Mouse (Mus musculus) stomach, postnatal 0 days (tissue): Measurements from ENCODE around the gene Mei1. TPM values are rescaled to one million over a fixed set of nuclear protein-coding genes. Genes with fewer than 3 reads are reported as not detected.

ENCODE experiments used
- ATAC-seq: fragments of 200-750 bp; cut with Nextera tagmentation; 2 replicates; pipeline ENCODE4 v1.8.0; 2017; ENCODE audit not compliant: low FRiP score, low TSS enrichment
- DNase-seq: peaks from one replicate; pipeline ENCODE4 v3.0.0-alpha.2; 2016; ENCODE audit warnings: low spot score
- H3K27ac ChIP-seq: fragments of 300-500 bp; sonication (generic); replicated peaks from 2 replicates; pipeline ENCODE4 v1.5.1; 2014; ENCODE audit warnings: mild to moderate bottlenecking, control low read depth
- H3K27me3 ChIP-seq: fragments of 300-500 bp; sonication (generic); 2 replicates; pipeline ENCODE4 v1.6.1; 2014; ENCODE audit warnings: low read length; ENCODE audit not compliant: control insufficient read depth, insufficient read depth
- H3K36me3 ChIP-seq: fragments of 300-500 bp; sonication (generic); 2 replicates; pipeline ENCODE4 v1.6.1; 2014; ENCODE audit warnings: low read length, mixed read lengths; ENCODE audit not compliant: control insufficient read depth, insufficient read depth
- H3K4me1 ChIP-seq: fragments of 300-500 bp; sonication (generic); replicated peaks from 2 replicates; pipeline ENCODE4 v1.6.1; 2014; ENCODE audit warnings: antibody characterized with exemption; ENCODE audit not compliant: control insufficient read depth, insufficient read depth
- H3K4me2 ChIP-seq: fragments of 300-500 bp; sonication (generic); replicated peaks from 2 replicates; pipeline ENCODE4 v1.6.1; 2014; ENCODE audit warnings: low read depth, mild to moderate bottlenecking, control low read depth, moderate library complexity
- H3K4me3 ChIP-seq: fragments of 300-500 bp; sonication (generic); 2 replicates; pipeline ENCODE4 v1.5.1; 2014; ENCODE audit warnings: low read depth, low read length, control low read depth
- H3K9ac ChIP-seq: fragments of 300-500 bp; sonication (generic); 2 replicates; pipeline ENCODE4 v1.6.1; 2014; ENCODE audit warnings: mild to moderate bottlenecking, low read length, control low read depth, mixed read lengths
- H3K9me3 ChIP-seq: fragments of 300-500 bp; sonication (generic); 2 replicates; pipeline ENCODE4 v1.6.1; 2016; ENCODE audit warnings: low read length; ENCODE audit not compliant: control insufficient read depth
- CTCF ChIP-seq: IDR thresholded peaks from 2 replicates; pipeline ENCODE4 v1.5.1; 2016; ENCODE audit warnings: antibody characterized with exemption, low read depth, mild to moderate bottlenecking, moderate library complexity
- EP300 ChIP-seq: optimal IDR thresholded peaks from 2 replicates; pipeline ENCODE3; 2016; ENCODE audit warnings: antibody characterized with exemption
- WGBS: fragments of 180-500 bp; shearing (Covaris S2); extraction: QIAGEN DNeasy Blood & Tissue Kit; methylation state at CpG from one replicate; pipeline ENCODE4 v1.1.7; 2014; 5-methylcytosine and 5-hydroxymethylcytosine counted together
- polyA plus RNA-seq: library from polyadenylated mRNA; unstranded; fragments of >200 nt; fragmentation: Nextera tagmentation; extraction: Ambion mirVana; gene quantifications from 2 replicates; pipeline ENCODE4 v1.2.1, GENCODE M21; 2015

Gene Mei1
- polyA plus RNA-seq, 1 experiment from 2014 or later: 0.02 TPM

DNA sequence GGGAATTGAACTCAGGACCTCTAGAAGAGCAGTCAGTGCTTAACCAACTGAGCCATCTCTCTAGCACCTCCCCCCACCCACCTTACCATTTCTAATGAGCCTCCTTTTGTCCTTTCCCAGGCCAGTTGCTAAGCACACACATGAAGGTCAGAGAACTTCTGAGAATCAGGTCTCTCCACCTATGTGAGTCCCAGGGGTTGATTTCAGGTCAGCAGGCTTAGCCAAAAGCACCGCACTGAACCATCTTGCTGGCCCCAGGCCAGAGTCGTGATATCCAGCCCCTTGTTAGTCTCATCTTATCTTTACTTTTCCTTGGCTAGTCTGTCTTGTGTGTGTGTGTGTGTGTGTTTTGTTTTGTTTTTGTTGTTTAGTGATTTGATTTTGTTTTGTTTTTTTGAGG lies 75.6 kb downstream of the Mei1 start:
- WGBS: 38% methylated on average over 2 of the region's 2 CpGs
- H3K36me3 ChIP-seq: no peaks in the 10 kb centered on the region
- TF ChIP-seq EP300: no peak
- no peak for TF ChIP-seq CTCF
- no peak for DNase-seq
- no peak overlapping the region for H3K4me2 ChIP-seq
- H3K4me3 ChIP-seq: no peak overlapping the region
- H3K9ac ChIP-seq: no peak overlapping the region
- no peaks in the 10 kb centered on the region for H3K9me3 ChIP-seq
- no peak for ATAC-seq
- no peaks in the 10 kb centered on the region for H3K27me3 ChIP-seq
- H3K27ac ChIP-seq: peak overlapping the region; percentile 98
- H3K4me1 ChIP-seq: 0 out of 2 replicates have a peak, but pooled peaks cover 5% of the 10 kb centered on the region

DNA sequence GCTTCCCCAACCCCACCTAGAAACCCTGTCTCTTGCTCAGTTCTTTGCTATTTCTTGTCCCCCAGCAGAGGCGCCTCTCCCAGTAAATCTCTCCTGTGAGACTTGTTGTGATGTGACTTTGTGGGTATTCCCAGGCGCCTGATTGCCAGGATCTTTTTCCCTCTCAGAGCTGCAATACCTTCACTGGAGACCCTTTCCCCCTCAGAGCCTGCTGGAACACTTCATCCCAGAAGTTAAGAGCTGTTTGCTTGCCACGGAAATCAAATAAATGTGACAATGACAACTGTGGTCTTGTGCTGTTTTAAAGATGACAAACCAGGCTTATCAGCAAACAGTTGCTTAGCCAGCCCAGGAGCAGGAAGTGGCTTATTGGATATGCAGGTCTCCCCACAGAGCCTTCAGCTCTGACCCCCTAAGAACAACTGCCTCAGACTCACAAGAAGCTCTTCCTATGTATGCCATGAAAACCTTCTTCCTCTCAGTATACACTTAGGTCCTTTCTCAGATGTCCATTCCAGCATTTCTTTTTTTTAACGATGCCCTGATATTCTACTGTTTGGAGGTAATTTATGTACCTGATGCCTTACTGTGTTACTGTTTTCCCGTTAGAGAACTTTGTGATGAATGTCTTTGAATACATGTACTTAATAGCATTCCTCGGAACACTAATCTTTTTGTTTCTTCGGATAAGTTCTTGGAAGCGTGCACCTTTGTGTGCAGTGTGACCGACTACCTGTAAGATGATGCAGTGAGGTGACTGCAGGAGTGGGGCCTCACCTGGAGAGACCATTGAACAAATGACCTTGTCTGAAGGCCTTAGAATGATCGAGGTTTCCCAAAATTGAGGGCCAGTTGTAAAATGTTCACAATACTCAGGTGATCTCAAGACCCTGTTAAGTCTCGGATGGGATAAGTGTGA lies 76.3 kb downstream of the Mei1 start:
- 0 out of 2 replicates have a peak, but pooled peaks cover 5% of the 10 kb centered on the region for H3K4me1 ChIP-seq
- H3K27me3 ChIP-seq: no peaks in the 10 kb centered on the region
- H3K9ac ChIP-seq: peak overlapping the region; percentile 31; the same call in 1 of the 2 replicates
- TF ChIP-seq CTCF (0 out of 2 replicates have a peak, but pooled peaks have one; percentile 11), EP300 (no peak)
- peak overlapping the region; percentile 49 for H3K4me2 ChIP-seq
- ATAC-seq: peak; percentile 54
- DNase-seq: no peak
- no peaks in the 10 kb centered on the region for H3K36me3 ChIP-seq
- 8% methylated on average over 11 of the region's 11 CpGs for WGBS
- H3K27ac ChIP-seq: peak overlapping the region; percentile 98
- H3K9me3 ChIP-seq: no peaks in the 10 kb centered on the region
- H3K4me3 ChIP-seq: peak overlapping the region; percentile 93

DNA sequence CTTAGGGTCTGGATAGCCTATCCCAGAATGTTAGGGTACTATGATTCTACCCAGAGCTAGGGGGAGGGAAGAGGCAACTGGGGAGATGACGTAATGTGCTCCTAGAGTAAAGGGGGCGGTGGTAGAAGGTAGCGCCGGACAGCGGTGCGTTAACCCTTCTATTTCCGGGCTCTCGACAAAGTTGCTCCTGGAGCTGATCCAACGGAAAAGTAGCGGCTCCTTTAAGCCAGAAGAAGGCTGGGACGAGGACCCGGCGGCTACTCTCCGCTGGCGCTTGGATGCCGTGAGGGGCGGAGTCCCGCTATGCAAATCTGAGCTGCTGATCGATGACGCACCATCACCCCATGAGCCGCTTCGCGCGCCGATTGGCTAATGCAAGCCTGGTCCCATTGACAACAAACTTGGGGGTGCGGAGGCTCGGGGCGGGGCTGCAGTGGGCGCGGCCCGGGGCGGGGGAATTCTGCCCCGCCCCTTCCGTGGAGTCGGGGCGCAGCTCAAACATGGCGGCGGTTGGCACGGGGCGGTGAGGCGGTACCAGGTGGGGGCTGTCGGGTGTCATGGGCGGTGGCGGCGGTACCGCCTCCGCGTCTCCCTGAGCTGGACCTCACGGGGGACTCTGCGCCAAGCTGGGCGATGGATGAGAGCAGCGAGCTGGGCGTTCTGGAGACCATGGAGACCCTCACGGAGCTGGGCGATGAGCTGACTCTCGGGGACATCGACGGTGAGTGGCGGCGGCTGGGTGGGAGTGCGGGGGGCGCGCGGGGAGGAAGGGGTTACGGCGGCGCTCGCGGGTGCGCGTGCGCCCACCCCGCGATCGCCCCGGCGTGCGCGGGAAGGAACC lies 77.2 kb downstream of the Mei1 start, which contains the start of gene Srebf2:
Gene Srebf2 (plus strand): TSS at position 412 of the 841 bp plus-strand sequence.
- Histone ChIP-seq H3K27ac (peak within 1 kb of the TSS; percentile 98), H3K4me1 (0 out of 2 replicates have a peak, but pooled peaks cover 5% of the 10 kb centered on the region), H3K9me3 (no peaks in the 10 kb centered on the region), H3K4me3 (peak within 1 kb of the TSS; percentile 93), H3K4me2 (peak within 1 kb of the TSS; percentile 82), H3K27me3 (no peaks in the 10 kb centered on the region), H3K36me3 (no peaks in the 10 kb centered on the region), H3K9ac (peak within 1 kb of the TSS; percentile 91)
- under 1% methylated on average over 54 of the region's 79 CpGs for WGBS
- DNase-seq (peak; percentile 100), ATAC-seq (peak; percentile 97)
- TF ChIP-seq CTCF (peak; percentile 20), EP300 (peak; percentile 78)

DNA sequence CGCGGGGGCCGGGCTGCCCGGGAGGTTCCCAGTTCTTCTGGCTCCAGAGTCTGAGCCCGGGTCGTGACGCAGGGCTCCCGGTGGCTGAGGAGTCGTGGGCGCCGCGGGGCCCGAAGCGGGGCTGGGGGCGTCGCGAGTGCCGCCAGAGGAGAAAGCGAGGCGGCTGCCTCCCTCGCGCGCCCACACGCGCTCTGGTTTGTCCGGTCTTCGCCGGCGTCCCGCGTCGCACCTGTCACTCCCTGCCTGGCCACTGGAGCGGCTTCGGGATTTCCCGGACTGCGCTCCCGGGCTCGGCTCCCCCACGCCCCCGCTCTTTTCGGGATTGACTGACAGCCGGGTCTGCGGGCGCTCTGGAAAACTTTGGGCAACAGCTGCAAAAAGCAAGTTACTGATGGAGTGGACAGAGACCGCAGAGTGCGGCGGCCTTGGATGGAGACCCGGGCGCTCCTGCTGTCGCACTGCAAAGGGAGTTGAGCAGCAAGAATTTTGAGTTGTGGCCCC lies 77.9 kb downstream of the Mei1 start:
- TF ChIP-seq EP300 (no peak), CTCF (no peak)
- peak; percentile 38; the same call in 1 of the 2 replicates for ATAC-seq

DNA sequence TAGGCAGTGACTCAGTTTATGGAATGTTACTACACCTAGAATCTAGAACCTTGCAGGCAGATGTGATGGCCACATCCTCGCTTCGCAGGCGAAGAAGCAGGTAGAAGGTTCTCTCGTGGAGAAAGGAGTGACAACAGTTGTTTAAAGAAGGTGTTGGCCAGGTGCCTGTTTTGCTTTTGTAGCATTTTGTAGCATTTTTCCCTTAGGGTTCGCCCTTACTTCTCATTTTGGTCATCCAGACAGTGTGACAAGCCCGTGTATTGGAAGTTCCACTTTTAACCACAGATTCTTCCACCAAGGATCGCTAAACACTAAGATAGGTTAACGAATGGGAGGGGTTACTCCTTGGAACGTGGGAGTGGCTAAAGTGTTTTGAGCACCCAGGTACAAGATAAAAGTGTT lies 78.7 kb downstream of the Mei1 start:
- TF ChIP-seq EP300 (no peak), CTCF (no peak)
- no peaks in the 10 kb centered on the region for H3K9me3 ChIP-seq
- no peaks in the 10 kb centered on the region for H3K36me3 ChIP-seq
- H3K27ac ChIP-seq: peak overlapping the region; percentile 98
- ATAC-seq: no peak
- peak overlapping the region; percentile 82 for H3K4me2 ChIP-seq
- H3K27me3 ChIP-seq: no peaks in the 10 kb centered on the region
- peak overlapping the region; percentile 91 for H3K9ac ChIP-seq
- H3K4me3 ChIP-seq: peak overlapping the region; percentile 93
- no peak for DNase-seq
- WGBS: 11% methylated on average over 9 of the region's 9 CpGs
- H3K4me1 ChIP-seq: peaks cover 10% of the 10 kb centered on the region; the same call in 1 of the 2 replicates

More for the DNA sequence above, 77.9 kb downstream of the Mei1 start:
- Histone ChIP-seq H3K9me3 (no peaks in the 10 kb centered on the region), H3K4me3 (peak overlapping the region; percentile 93), H3K9ac (peak overlapping the region; percentile 91), H3K27ac (peak overlapping the region; percentile 98), H3K4me2 (peak overlapping the region; percentile 82), H3K4me1 (0 out of 2 replicates have a peak, but pooled peaks cover 7% of the 10 kb centered on the region), H3K27me3 (no peaks in the 10 kb centered on the region), H3K36me3 (no peaks in the 10 kb centered on the region)
- DNase-seq: peak; percentile 80
- under 1% methylated on average over 31 of the region's 50 CpGs for WGBS
